Mouse (Mus musculus) thymus, adult 2 months (tissue): ENCODE data around the gene B3glct. TPM values are rescaled to one million over a fixed set of nuclear protein-coding genes. Genes with fewer than 3 reads are reported as not detected.

ENCODE experiments used
- DNase-seq: peaks from one replicate; pipeline ENCODE4 v3.0.0; 2021
- H3K27ac ChIP-seq: fragments of 200-500 bp; 2 replicates; pipeline ENCODE4 v1.5.1; 2012; ENCODE audit warnings: low read length, control low read depth; ENCODE audit not compliant: control insufficient read depth, insufficient read depth
- H3K27me3 ChIP-seq: fragments of 200-500 bp; 2 replicates; pipeline ENCODE4 v1.6.1; 2012; ENCODE audit warnings: mild to moderate bottlenecking, low read length, moderate library complexity, mixed read lengths; ENCODE audit not compliant: control insufficient read depth, insufficient read depth
- H3K36me3 ChIP-seq: fragments of 200-500 bp; 2 replicates; pipeline ENCODE4 v1.6.1; 2012; ENCODE audit warnings: mild to moderate bottlenecking, low read length, moderate library complexity; ENCODE audit not compliant: control insufficient read depth, insufficient read depth
- H3K4me1 ChIP-seq: fragments of 200-500 bp; replicated peaks from 2 replicates; pipeline ENCODE4 v1.6.1; 2012; ENCODE audit warnings: low read length; ENCODE audit not compliant: control insufficient read depth, insufficient read depth
- H3K4me3 ChIP-seq: fragments of 200-500 bp; 2 replicates; pipeline ENCODE4 v1.5.1; 2012; ENCODE audit warnings: mild to moderate bottlenecking, low read length, control low read depth, moderate library complexity; ENCODE audit not compliant: control insufficient read depth, insufficient read depth
- CTCF ChIP-seq: fragments of 200-500 bp; IDR thresholded peaks from 2 replicates; pipeline ENCODE4 v1.5.1; 2012; ENCODE audit warnings: mild to moderate bottlenecking, control low read depth, low read length, moderate library complexity, borderline replicate concordance; ENCODE audit not compliant: control insufficient read depth, poor library complexity, insufficient read depth; ENCODE audit errors: extremely low read depth
- POLR2A ChIP-seq: fragments of 200-500 bp; IDR thresholded peaks from 2 replicates; pipeline ENCODE4 v1.6.1; 2012; ENCODE audit warnings: mild to moderate bottlenecking, low read length, control low read depth, moderate library complexity; ENCODE audit not compliant: control insufficient read depth, poor library complexity, insufficient read depth; ENCODE audit errors: extremely low read depth
- WGBS: fragments of 180-500 bp; shearing (Covaris S2); methylation state at CpG from one replicate; pipeline ENCODE4 v1.1.7; 2018; 5-methylcytosine and 5-hydroxymethylcytosine counted together
- polyA plus RNA-seq: library from polyadenylated mRNA; depleted of rRNA; stranded (reverse); fragments of >200 nt; gene quantifications from 2 replicates; pipeline ENCODE4 v1.2.3, GENCODE M21; 2012

B3glct gene
- polyA plus RNA-seq, 1 experiment = 4.1 TPM

GRCm38 (mm10) chr5:149702770-149703169, 24.7 kb downstream of the B3glct start:
- no peaks in the 10 kb centered on the region for H3K36me3 ChIP-seq
- no peak for DNase-seq
- H3K4me1 ChIP-seq = no peaks in the 10 kb centered on the region
- no peaks in the 10 kb centered on the region for H3K27me3 ChIP-seq
- no peak overlapping the region for H3K4me3 ChIP-seq
- no peak overlapping the region for H3K27ac ChIP-seq
- no peak for TF ChIP-seq POLR2A
- TF ChIP-seq CTCF = no peak

DNA sequence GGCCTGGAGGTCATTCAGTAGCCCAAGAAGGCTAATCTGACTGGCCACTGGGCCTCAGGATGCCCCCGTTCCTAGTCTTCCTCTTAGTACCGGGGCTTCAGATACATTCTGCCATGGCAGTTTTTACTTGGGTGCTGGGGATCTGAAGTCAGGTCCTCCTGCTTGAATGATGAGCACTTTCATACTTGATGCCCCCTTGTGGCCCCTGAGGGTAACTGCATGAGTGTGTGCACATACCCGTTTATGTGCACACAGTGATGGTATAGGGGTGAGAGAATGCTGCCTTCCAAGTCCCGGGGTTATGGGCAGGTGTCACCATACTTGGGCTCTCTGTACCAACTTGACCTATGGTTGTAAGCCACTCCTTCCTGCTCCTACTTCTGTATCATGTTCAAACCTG, 33.5 kb downstream of the B3glct start:
- H3K4me1 ChIP-seq = no peaks in the 10 kb centered on the region
- no peaks in the 10 kb centered on the region for H3K27me3 ChIP-seq
- 98% methylated on average over 4 of the region's 4 CpGs for WGBS
- no peak for DNase-seq
- no peak overlapping the region for H3K27ac ChIP-seq
- no peak overlapping the region for H3K4me3 ChIP-seq
- H3K36me3 ChIP-seq = no peaks in the 10 kb centered on the region
- TF ChIP-seq CTCF (no peak), POLR2A (no peak)

DNA sequence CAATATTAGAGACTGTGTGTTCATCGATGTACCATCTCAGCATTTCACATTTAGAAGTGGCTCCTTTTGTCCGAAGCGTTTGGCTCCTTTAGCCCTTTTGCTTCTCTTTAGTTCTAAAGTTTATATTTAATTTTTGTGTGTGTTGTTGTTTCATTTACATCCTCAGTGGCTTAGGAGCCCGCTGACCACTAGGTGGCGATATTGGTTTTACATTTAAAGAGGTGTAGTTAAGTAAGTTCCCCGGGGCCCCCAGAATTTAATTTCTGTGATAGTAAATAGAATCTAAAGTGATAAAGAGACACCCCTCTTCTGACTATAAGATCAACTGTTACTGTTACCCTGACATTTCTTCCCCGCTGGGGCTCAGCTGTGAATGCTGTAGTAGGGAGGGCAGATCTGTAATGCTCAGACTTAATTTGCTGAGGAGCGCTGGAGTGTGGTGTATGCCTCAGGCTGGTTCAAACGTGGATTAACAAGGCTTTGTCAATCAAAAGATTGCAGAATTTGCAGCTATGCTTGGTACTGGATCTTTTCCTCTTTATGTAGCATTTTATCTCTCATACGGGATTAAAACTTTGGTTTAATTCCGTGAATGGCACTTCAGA, 35.2 kb downstream of the B3glct start:
- H3K27ac ChIP-seq = no peak overlapping the region
- H3K36me3 ChIP-seq = no peaks in the 10 kb centered on the region
- TF ChIP-seq POLR2A (no peak), CTCF (no peak)
- H3K4me3 ChIP-seq = no peak overlapping the region
- no peaks in the 10 kb centered on the region for H3K27me3 ChIP-seq
- peak; percentile 46 for DNase-seq
- 60% methylated on average over 11 of the region's 11 CpGs for WGBS
- no peaks in the 10 kb centered on the region for H3K4me1 ChIP-seq

DNA sequence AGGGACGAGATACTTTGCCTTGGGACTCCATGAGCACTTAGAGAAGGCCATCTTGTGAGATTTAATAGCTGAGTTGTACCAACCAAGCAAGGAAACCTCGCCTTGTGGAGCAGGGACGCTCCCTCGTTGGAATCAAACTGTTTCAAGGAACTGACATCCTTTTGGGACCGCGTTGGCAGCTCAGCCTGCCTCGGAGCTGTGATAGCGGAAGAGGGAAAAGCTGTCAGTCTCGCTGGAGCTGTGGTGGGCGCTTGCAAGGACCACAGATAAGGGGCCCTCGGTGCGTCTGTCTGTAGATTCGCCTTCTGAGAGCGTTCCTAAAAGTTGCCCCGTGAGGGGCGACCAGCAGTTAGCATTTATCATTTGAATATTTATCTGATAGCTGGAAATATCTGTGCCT, 35.8 kb downstream of the B3glct start:
- no peak overlapping the region for H3K27ac ChIP-seq
- no peaks in the 10 kb centered on the region for H3K36me3 ChIP-seq
- no peaks in the 10 kb centered on the region for H3K27me3 ChIP-seq
- no peak overlapping the region for H3K4me3 ChIP-seq
- WGBS = 93% methylated on average over 16 of the region's 16 CpGs
- TF ChIP-seq POLR2A (no peak), CTCF (no peak)
- H3K4me1 ChIP-seq = no peaks in the 10 kb centered on the region
- no peak for DNase-seq

DNA sequence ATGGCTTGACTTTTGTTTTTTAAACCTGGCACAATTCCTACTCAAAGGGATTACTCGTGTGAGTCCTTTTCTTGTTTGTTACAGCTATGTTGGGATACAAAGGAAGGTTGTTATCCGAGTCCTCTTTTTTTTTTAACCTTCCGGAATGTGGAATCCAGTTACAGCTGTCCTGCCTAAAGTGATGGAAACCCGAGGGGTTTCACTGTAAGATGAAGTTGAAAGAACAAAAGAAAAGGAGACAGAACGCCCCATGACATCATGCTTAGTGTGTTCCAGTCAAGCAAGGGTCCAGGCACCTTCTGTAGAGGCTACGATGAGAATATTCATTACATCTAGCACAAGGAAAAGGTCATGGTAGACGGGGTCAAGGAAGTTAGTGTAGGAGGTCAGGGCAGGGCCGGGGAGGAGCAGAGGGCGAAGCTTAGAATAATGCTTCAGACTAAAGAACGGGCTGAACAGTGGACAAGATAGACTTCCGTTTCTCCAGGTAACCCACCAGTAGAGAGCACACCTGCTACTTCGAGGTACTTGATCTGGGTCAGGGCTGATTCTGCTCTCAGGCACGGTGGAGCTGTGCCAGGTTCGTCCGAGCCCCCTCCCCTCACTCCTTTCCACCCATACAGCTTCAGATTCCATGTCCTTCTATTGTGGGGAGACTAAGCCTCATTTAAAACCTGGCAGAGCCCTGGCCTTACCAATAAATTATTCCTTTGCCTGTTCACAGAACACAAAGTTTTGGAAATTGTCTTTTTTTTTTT, 37.7 kb downstream of the B3glct start:
- Histone ChIP-seq H3K36me3 (no peaks in the 10 kb centered on the region), H3K4me1 (no peaks in the 10 kb centered on the region), H3K27ac (no peak overlapping the region), H3K27me3 (no peaks in the 10 kb centered on the region), H3K4me3 (no peak overlapping the region)
- WGBS = 91% methylated on average over 15 of the region's 15 CpGs
- TF ChIP-seq CTCF = no peak
- no peak for TF ChIP-seq POLR2A
- DNase-seq = no peak

- no peaks in the 10 kb centered on the region for H3K27me3 ChIP-seq
- H3K36me3 ChIP-seq = no peaks in the 10 kb centered on the region
- no peak overlapping the region for H3K4me3 ChIP-seq
- 84% methylated on average over 3 of the region's 3 CpGs for WGBS
- no peaks in the 10 kb centered on the region for H3K4me1 ChIP-seq
- no peak for DNase-seq
- no peak overlapping the region for H3K27ac ChIP-seq
- TF ChIP-seq CTCF = no peak
- TF ChIP-seq POLR2A = no peak
Observed at GRCm38 (mm10) chr5:149716329-149716690, 38.3 kb downstream of the B3glct start.

- WGBS = 97% methylated on average over 8 of the region's 8 CpGs
- TF ChIP-seq CTCF = no peak
- no peak for TF ChIP-seq POLR2A
- no peak for DNase-seq
Observed at GRCm38 (mm10) chr5:149731776-149732175, 53.7 kb downstream of the B3glct start.

More at GRCm38 (mm10) chr5:149731776-149732175, 53.7 kb downstream of the B3glct start:
- H3K4me1 ChIP-seq = peaks cover 6% of the 10 kb centered on the region
- no peak overlapping the region for H3K4me3 ChIP-seq
- no peaks in the 10 kb centered on the region for H3K36me3 ChIP-seq
- H3K27ac ChIP-seq = no peak overlapping the region
- no peaks in the 10 kb centered on the region for H3K27me3 ChIP-seq
